Mouse (Mus musculus) intestine, embryonic 15.5 days (tissue): Measurements from ENCODE around the gene Camta2. TPM values are rescaled to one million over a fixed set of nuclear protein-coding genes. Genes with fewer than 3 reads are reported as not detected.

Source experiments
- ATAC-seq: fragments of 200-750 bp; cut with Nextera tagmentation; 2 replicates; pipeline ENCODE4 v1.8.0; 2017; ENCODE audit warnings: moderate TSS enrichment, moderate library complexity
- H3K27ac ChIP-seq: fragments of 300-500 bp; sonication (generic); 2 replicates; pipeline ENCODE4 v1.5.1; 2015; ENCODE audit warnings: mild to moderate bottlenecking, inconsistent platforms
- H3K27me3 ChIP-seq: fragments of 300-500 bp; sonication (generic); replicated peaks from 2 replicates; pipeline ENCODE4 v1.6.1; 2015; ENCODE audit warnings: inconsistent platforms
- H3K36me3 ChIP-seq: fragments of 300-500 bp; sonication (generic); 2 replicates; pipeline ENCODE4 v1.6.1; 2015; ENCODE audit warnings: inconsistent platforms
- H3K4me1 ChIP-seq: fragments of 300-500 bp; sonication (generic); replicated peaks from 2 replicates; pipeline ENCODE4 v1.6.1; 2015; ENCODE audit warnings: inconsistent platforms
- H3K4me2 ChIP-seq: fragments of 300-500 bp; sonication (generic); replicated peaks from 2 replicates; pipeline ENCODE4 v1.6.1; 2015; ENCODE audit warnings: mild to moderate bottlenecking, inconsistent platforms
- H3K4me3 ChIP-seq: fragments of 300-500 bp; sonication (generic); replicated peaks from 2 replicates; pipeline ENCODE4 v1.5.1; 2015; ENCODE audit warnings: inconsistent platforms
- H3K9ac ChIP-seq: fragments of 300-500 bp; sonication (generic); 2 replicates; pipeline ENCODE4 v1.6.1; 2015; ENCODE audit warnings: inconsistent platforms
- H3K9me3 ChIP-seq: fragments of 300-500 bp; sonication (generic); 2 replicates; pipeline ENCODE4 v1.6.1; 2016; ENCODE audit warnings: inconsistent platforms
- WGBS: fragments of 180-500 bp; shearing (Covaris S2); methylation state at CpG from one replicate; pipeline ENCODE4 v1.1.7; 2015; 5-methylcytosine and 5-hydroxymethylcytosine counted together
- polyA plus RNA-seq: library from polyadenylated mRNA; unstranded; fragments of >200 nt; fragmentation: Nextera tagmentation; extraction: Ambion mirVana; gene quantifications from 2 replicates; pipeline ENCODE4 v1.2.1, GENCODE M21; 2015

The Camta2 gene
- polyA plus RNA-seq, 1 experiment from 2014 or later: 12.1 TPM

- no peak for ATAC-seq
- Histone ChIP-seq H3K27ac (no peak overlapping the region), H3K27me3 (no peaks in the 10 kb centered on the region), H3K4me3 (no peak overlapping the region), H3K4me2 (no peak overlapping the region), H3K9me3 (no peaks in the 10 kb centered on the region), H3K9ac (no peak overlapping the region), H3K36me3 (peaks cover 16% of the 10 kb centered on the region), H3K4me1 (peaks cover 31% of the 10 kb centered on the region)
- WGBS: 82% methylated on average over 5 of the region's 5 CpGs
Measured at GRCm38 (mm10) chr11:70658521-70658920, 29.4 kb downstream of the Camta2 start.

DNA sequence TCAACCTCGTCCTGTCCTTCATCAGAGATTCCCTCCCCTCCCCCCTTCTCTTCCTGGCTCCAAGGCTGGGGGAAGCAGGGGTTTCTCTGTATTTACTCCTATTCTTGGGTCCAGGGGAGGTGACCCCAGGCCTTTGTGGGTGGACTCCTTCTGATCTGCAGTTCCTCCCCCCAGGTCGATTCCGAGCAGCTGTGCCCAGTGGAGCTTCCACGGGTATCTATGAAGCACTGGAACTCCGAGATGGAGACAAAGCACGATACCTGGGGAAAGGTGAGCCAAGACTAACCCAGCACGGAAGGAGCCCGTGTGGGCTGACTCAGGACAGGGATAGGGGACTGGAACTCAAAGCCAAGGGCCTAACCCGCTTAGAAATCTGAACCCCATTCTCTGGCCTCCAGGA, 29.9 kb downstream of the Camta2 start:
- Histone ChIP-seq H3K4me2 (0 out of 2 replicates have a peak overlapping the region, but pooled peaks have one; percentile 10), H3K27me3 (no peaks in the 10 kb centered on the region), H3K4me3 (no peak overlapping the region), H3K9ac (peak overlapping the region; percentile 18; the same call in 1 of the 2 replicates), H3K4me1 (peaks cover 31% of the 10 kb centered on the region), H3K36me3 (peaks cover 13% of the 10 kb centered on the region), H3K27ac (no peak overlapping the region), H3K9me3 (no peaks in the 10 kb centered on the region)
- ATAC-seq: no peak
- 60% methylated on average over 9 of the region's 9 CpGs for WGBS

DNA sequence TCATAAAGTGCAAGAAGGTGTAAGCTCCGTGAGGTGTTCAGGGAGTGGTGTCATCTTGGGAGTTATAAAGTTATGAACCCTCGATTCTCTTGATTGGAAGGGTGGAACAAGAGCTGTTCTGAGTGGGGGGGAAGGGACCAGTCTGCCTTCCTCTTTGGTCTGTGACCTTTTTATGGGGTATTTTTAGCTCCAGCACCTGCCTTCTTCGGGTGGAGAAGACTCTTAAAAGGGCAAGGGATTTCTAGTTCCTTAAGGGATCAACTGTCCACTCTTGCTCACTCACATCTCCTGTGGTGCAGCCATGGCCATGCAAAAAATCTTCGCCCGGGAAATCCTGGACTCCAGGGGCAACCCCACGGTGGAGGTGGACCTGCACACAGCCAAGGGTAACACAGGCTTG, 30.3 kb downstream of the Camta2 start:
- H3K4me3 ChIP-seq: no peak overlapping the region
- 0 out of 2 replicates have a peak overlapping the region, but pooled peaks have one; percentile 10 for H3K4me2 ChIP-seq
- no peak overlapping the region for H3K27ac ChIP-seq
- 0 out of 2 replicates have a peak overlapping the region, but pooled peaks have one; percentile 18 for H3K9ac ChIP-seq
- 43% methylated on average over 6 of the region's 6 CpGs for WGBS
- H3K4me1 ChIP-seq: peaks cover 32% of the 10 kb centered on the region
- ATAC-seq: no peak
- H3K9me3 ChIP-seq: no peaks in the 10 kb centered on the region
- H3K36me3 ChIP-seq: peaks cover 12% of the 10 kb centered on the region
- no peaks in the 10 kb centered on the region for H3K27me3 ChIP-seq

GRCm38 (mm10) chr11:70656964-70657363, 30.9 kb downstream of the Camta2 start, which contains the start of gene Eno3:
TSS of gene Eno3 (plus strand) at chr11:70657202.
- H3K4me2 ChIP-seq: peak within 1 kb of the TSS; percentile 87

GRCm38 (mm10) chr11:70656456-70656927, 31.4 kb downstream of the Camta2 start:
- no peaks in the 10 kb centered on the region for H3K27me3 ChIP-seq
- peak overlapping the region; percentile 99 for H3K27ac ChIP-seq
- H3K4me3 ChIP-seq: peak overlapping the region; percentile 99
- H3K4me2 ChIP-seq: peak overlapping the region; percentile 87
- peaks cover 41% of the 10 kb centered on the region for H3K4me1 ChIP-seq
- ATAC-seq: no peak
- WGBS: 13% methylated on average over 16 of the region's 16 CpGs
- peak overlapping the region; percentile 98 for H3K9ac ChIP-seq
- no peaks in the 10 kb centered on the region for H3K9me3 ChIP-seq
- peaks cover 18% of the 10 kb centered on the region for H3K36me3 ChIP-seq

More at GRCm38 (mm10) chr11:70656964-70657363, 30.9 kb downstream of the Camta2 start, which contains the start of gene Eno3:
- H3K27ac ChIP-seq: peak within 1 kb of the TSS; percentile 99
- 26% methylated on average over 3 of the region's 3 CpGs for WGBS
- H3K27me3 ChIP-seq: no peaks in the 10 kb centered on the region
- no peak for ATAC-seq
- peak within 1 kb of the TSS; percentile 98 for H3K9ac ChIP-seq
- peaks cover 15% of the 10 kb centered on the region for H3K36me3 ChIP-seq
- peaks cover 37% of the 10 kb centered on the region for H3K4me1 ChIP-seq
- peak within 1 kb of the TSS; percentile 99 for H3K4me3 ChIP-seq
- H3K9me3 ChIP-seq: no peaks in the 10 kb centered on the region

- peak; percentile 39 for ATAC-seq
- WGBS: under 1% methylated on average over 61 of the region's 61 CpGs
- H3K4me1 ChIP-seq: peaks cover 47% of the 10 kb centered on the region
Measured at GRCm38 (mm10) chr11:70655571-70656455, 32.1 kb downstream of the Camta2 start.

DNA sequence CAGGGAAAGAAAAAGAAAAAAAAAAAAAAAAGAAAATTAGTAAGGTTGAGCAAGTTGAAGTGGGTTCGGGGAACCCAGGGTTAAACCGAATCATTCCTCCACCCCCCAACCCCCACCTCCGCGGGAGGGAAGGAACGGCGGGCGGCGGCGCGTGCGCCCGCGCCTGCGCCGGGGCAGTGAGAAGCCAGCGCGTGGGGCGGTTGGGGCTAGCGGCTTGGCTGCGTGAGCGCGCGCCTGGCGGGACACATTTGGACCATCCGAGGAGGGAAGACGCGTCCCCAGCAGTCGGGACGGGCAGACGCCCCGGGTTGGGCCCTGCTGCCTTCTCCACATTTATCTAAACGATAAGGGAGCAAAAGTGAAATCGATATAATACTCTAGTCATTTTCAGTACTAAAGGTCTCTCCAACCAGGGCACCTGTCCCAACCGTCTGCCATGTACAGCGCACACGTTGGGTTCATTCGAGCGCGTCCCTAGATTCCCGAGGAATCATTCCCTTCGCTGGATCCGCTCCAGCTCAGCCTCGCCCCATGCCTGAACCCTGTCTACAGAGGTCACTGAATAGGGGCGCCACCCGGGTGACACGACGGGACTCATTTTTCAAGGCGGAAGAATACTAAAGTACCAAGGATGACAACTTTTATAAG, 32.9 kb downstream of the Camta2 start:
- Histone ChIP-seq H3K9me3 (no peaks in the 10 kb centered on the region), H3K4me2 (peak overlapping the region; percentile 87), H3K27ac (peak overlapping the region; percentile 99), H3K9ac (peak overlapping the region; percentile 98), H3K36me3 (peaks cover 20% of the 10 kb centered on the region), H3K4me3 (peak overlapping the region; percentile 99), H3K27me3 (no peaks in the 10 kb centered on the region), H3K4me1 (peaks cover 52% of the 10 kb centered on the region)
- peak; percentile 63 for ATAC-seq
- under 1% methylated on average over 48 of the region's 48 CpGs for WGBS

More at GRCm38 (mm10) chr11:70655571-70656455, 32.1 kb downstream of the Camta2 start:
- Histone ChIP-seq H3K4me2 (peak overlapping the region; percentile 87), H3K27ac (peak overlapping the region; percentile 99), H3K9ac (peak overlapping the region; percentile 98), H3K36me3 (peaks cover 22% of the 10 kb centered on the region), H3K4me3 (peak overlapping the region; percentile 99), H3K9me3 (no peaks in the 10 kb centered on the region), H3K27me3 (no peaks in the 10 kb centered on the region)

GRCm38 (mm10) chr11:70654198-70654922, 33.5 kb downstream of the Camta2 start, which contains the start of gene Pfn1:
TSS of gene Pfn1 (minus strand) at chr11:70654644.
- Histone ChIP-seq H3K4me2 (peak within 1 kb of the TSS; percentile 87), H3K9me3 (no peaks in the 10 kb centered on the region), H3K27me3 (no peaks in the 10 kb centered on the region), H3K9ac (peak within 1 kb of the TSS; percentile 98), H3K4me1 (peaks cover 59% of the 10 kb centered on the region), H3K4me3 (peak within 1 kb of the TSS; percentile 99), H3K36me3 (peaks cover 26% of the 10 kb centered on the region), H3K27ac (peak within 1 kb of the TSS; percentile 99)
- WGBS: under 1% methylated on average over 56 of the region's 61 CpGs
- ATAC-seq: peak; percentile 57

DNA sequence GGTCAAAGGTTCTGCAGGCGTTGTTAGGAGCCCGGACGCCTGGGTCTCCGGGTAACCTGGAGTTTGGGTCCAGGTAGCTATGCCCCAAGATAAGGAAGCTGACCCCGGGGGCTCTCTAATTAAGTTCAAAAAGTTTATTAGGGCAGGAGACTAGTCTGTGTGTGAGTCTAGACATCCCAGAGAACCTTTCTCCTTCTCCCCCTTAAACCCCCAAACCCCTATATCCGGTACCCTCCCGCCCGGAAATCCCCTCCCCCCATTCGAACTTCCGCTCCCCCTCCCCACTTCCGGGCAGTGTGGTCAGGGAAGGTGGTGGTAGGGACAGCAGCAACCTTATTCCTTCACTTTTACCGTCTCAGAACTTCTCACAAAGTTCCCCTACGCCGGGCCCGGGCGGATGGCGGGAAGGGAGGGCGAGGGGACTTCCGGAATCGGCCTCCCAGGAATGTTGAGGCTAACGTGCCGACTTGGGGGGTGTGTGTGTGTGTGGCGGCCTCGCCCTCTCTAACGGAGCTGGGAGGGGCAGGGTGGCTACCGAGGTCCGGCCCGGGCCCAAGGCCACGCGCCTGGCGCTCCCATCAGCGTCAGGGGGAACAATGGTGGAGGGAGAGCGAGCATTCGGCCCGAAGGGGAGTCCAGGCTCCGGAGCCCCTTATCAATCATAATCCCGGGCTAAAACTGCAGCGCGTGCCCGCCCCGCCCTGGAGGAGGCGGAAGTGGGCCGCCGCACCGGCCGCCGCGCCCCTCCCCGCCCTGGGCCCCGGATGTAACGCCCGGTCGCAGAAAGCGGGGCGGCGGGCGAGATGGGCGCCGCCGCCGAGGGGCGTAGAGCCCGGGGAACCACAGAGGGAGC, 34.3 kb downstream of the Camta2 start:
- no peaks in the 10 kb centered on the region for H3K9me3 ChIP-seq
- peaks cover 61% of the 10 kb centered on the region for H3K4me1 ChIP-seq
- ATAC-seq: peak; percentile 56
- H3K4me3 ChIP-seq: peak overlapping the region; percentile 99
- H3K27ac ChIP-seq: peak overlapping the region; percentile 99
- peaks cover 29% of the 10 kb centered on the region for H3K36me3 ChIP-seq
- WGBS: under 1% methylated on average over 54 of the region's 63 CpGs
- peak overlapping the region; percentile 98 for H3K9ac ChIP-seq
- peak overlapping the region; percentile 87 for H3K4me2 ChIP-seq
- no peaks in the 10 kb centered on the region for H3K27me3 ChIP-seq

DNA sequence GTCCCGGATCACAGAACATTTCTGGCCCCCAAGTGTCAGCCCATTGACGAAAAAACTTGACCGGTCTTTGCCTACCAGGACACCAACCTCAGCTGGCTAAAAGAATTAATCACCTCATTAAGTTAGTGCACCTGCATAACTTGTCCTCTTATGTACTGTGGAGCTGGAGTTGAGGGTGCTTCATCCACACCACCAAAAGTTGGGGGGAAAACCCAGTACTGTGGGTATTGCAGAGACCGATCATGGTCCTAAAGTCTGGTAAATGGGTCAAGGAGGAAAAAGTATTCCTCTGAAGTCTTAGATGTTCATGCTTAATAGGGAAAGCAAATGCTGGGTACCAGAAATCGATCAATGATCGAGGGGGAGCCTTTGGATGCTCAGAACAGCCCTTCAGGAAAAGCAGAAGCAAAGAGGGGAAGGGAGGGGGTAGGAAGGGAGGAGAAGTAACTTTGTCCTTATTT, 35.0 kb downstream of the Camta2 start:
- Histone ChIP-seq H3K36me3 (peaks cover 29% of the 10 kb centered on the region), H3K4me2 (peak overlapping the region; percentile 87), H3K27ac (peak overlapping the region; percentile 99), H3K27me3 (no peaks in the 10 kb centered on the region), H3K9ac (peak overlapping the region; percentile 98), H3K4me1 (peaks cover 58% of the 10 kb centered on the region), H3K9me3 (no peaks in the 10 kb centered on the region), H3K4me3 (peak overlapping the region; percentile 99)
- 36% methylated on average over 6 of the region's 6 CpGs for WGBS
- ATAC-seq: no peak
